Mouse (Mus musculus) forebrain, postnatal 0 days (tissue): ENCODE results near the gene Dscaml1. TPM values are rescaled to one million over a fixed set of nuclear protein-coding genes. Genes with fewer than 3 reads are reported as not detected.

Experiments used
- ATAC-seq: fragments of 200-750 bp; cut with Nextera tagmentation; 2 replicates; pipeline ENCODE4 v1.8.0; 2017; ENCODE audit warnings: mild to moderate bottlenecking, moderate library complexity
- DNase-seq: peaks from one replicate; pipeline ENCODE4 v3.0.0-alpha.2; 2015
- H3K27ac ChIP-seq: fragments of 300-500 bp; sonication (generic); 2 replicates; pipeline ENCODE4 v1.5.1; 2014; ENCODE audit warnings: low read depth, mild to moderate bottlenecking, antibody characterized with exemption, low read length, moderate library complexity, mixed read lengths
- H3K27me3 ChIP-seq: fragments of 300-500 bp; sonication (generic); 2 replicates; pipeline ENCODE4 v1.6.1; 2014; ENCODE audit warnings: mild to moderate bottlenecking, low read length, mixed read lengths; ENCODE audit not compliant: insufficient read depth
- H3K36me3 ChIP-seq: fragments of 300-500 bp; sonication (generic); 2 replicates; pipeline ENCODE4 v1.6.1; 2014; ENCODE audit warnings: mild to moderate bottlenecking, moderate library complexity; ENCODE audit not compliant: insufficient read depth
- H3K4me1 ChIP-seq: fragments of 300-500 bp; sonication (generic); 2 replicates; pipeline ENCODE4 v1.6.1; 2014; ENCODE audit warnings: antibody characterized with exemption; ENCODE audit not compliant: insufficient read depth
- H3K4me2 ChIP-seq: fragments of 300-500 bp; sonication (generic); 2 replicates; pipeline ENCODE4 v1.6.1; 2014; ENCODE audit warnings: low read depth, mild to moderate bottlenecking, moderate library complexity
- H3K4me3 ChIP-seq: fragments of 300-500 bp; sonication (generic); 2 replicates; pipeline ENCODE4 v1.5.1; 2014; ENCODE audit warnings: low read depth, low read length, mixed read lengths
- H3K9ac ChIP-seq: fragments of 300-500 bp; sonication (generic); 2 replicates; pipeline ENCODE4 v1.6.1; 2014; ENCODE audit warnings: mild to moderate bottlenecking
- H3K9me3 ChIP-seq: fragments of 300-500 bp; sonication (generic); 2 replicates; pipeline ENCODE4 v1.6.1; 2016; ENCODE audit warnings: low read length
- CTCF ChIP-seq: sonication (generic); IDR thresholded peaks from 2 replicates; pipeline ENCODE4 v1.5.1; 2016; ENCODE audit warnings: antibody characterized with exemption, control low read depth, low read depth
- WGBS: fragments of 180-500 bp; shearing (Covaris S2); extraction: QIAGEN DNeasy Blood & Tissue Kit; methylation state at CpG from one replicate; pipeline ENCODE4 v1.1.7; 2014; 5-methylcytosine and 5-hydroxymethylcytosine counted together
- polyA plus RNA-seq: library from polyadenylated mRNA; unstranded; fragments of >200 nt; fragmentation: Nextera tagmentation; extraction: Ambion mirVana; gene quantifications from 2 replicates; pipeline ENCODE4 v1.2.1, GENCODE M21; 2015
- total RNA-seq: library from RNA; depleted of rRNA; stranded (reverse); fragments of >200 nt; gene quantifications from 2 replicates; pipeline ENCODE4 v1.2.3, GENCODE M21; 2014

The Dscaml1 gene
- total and polyA plus RNA-seq, 2 experiments from 2014 or later, result 19.6 to 42.6 TPM

DNA sequence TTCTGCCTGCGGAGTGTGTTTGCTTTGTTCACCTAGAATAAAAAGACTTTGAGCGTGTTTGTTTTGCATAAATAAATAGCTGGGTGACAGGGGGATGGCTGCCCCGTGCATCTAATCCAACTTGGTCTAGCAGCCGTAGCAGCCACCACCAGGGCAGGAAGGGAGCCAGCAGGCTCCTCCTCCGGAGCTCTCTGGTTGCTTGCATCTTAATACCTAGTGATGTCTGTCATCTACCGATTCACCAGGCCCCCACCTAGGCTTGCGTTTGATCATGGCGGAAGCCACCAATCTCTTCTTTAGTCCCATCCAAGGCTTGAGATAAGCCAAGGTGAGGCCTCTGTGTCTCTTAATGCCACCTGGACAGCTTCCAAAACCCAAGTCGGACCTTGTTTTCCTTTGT lies 193.6 kb downstream of the Dscaml1 start:
- Histone ChIP-seq H3K27ac (peak overlapping the region; percentile 67), H3K4me2 (no peak overlapping the region), H3K9ac (no peak overlapping the region), H3K4me3 (no peak overlapping the region), H3K27me3 (no peaks in the 10 kb centered on the region), H3K9me3 (no peaks in the 10 kb centered on the region), H3K4me1 (peaks cover 26% of the 10 kb centered on the region; the same call in 1 of the 2 replicates), H3K36me3 (no peaks in the 10 kb centered on the region)
- DNase-seq (peak; percentile 73), ATAC-seq (peak; percentile 83)
- TF ChIP-seq CTCF, result no peak
- WGBS, result 23% methylated on average over 9 of the region's 9 CpGs

DNA sequence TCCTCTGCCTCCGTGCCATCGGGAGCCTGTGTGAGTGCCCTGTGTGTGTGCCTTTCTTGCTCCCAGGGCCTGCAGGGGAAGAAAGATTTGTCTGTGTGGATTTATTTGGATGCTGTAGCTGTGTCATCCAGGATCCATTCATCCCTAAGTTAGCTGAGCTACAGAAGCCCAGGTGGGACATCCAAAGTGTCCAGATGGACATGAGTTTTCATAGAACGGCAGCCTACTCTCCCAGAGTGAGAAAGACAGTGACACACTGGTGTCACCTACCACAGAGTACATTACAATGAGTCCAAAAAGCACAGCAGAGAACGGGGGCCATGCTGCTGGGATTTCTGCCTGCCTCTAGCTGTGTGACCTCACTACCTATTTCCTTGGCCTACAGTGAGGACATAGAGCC lies 194.5 kb downstream of the Dscaml1 start:
- no peaks in the 10 kb centered on the region for H3K9me3 ChIP-seq
- no peaks in the 10 kb centered on the region for H3K36me3 ChIP-seq
- ATAC-seq (no peak), DNase-seq (no peak)
- H3K9ac ChIP-seq, result no peak overlapping the region
- no peak for TF ChIP-seq CTCF
- peaks cover 29% of the 10 kb centered on the region; the same call in 1 of the 2 replicates for H3K4me1 ChIP-seq
- H3K4me3 ChIP-seq, result no peak overlapping the region
- H3K4me2 ChIP-seq, result no peak overlapping the region
- 72% methylated on average over 4 of the region's 4 CpGs for WGBS
- no peaks in the 10 kb centered on the region for H3K27me3 ChIP-seq
- peak overlapping the region; percentile 67 for H3K27ac ChIP-seq

DNA sequence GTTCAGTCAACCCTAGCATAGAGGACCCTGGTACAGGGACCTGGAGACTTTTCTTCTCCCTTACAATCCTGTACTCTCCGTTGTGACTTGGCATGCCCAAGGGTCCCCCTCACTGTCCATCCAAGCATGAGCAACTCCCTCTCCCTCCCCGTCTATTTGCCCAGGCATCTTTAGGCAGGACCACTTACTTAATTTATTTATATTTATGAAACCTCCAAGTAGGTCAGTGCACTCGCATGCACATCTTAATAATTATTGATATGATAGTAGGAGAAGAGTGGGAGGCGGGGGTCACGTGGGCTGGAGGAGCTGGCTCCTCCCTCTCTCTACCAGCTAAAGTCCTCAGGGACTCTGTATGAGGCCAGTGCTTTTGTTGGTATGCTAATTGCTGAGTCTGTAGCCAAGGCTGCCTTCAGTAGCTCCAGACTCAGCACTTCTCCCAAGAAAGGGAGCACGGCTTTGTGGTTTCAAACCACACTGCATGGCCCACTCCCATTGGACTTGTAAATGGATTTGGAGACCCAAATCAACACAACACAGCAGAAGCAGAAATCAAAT lies 199.5 kb downstream of the Dscaml1 start:
- no peaks in the 10 kb centered on the region for H3K27me3 ChIP-seq
- TF ChIP-seq CTCF, result no peak
- H3K27ac ChIP-seq, result 0 out of 2 replicates have a peak overlapping the region, but pooled peaks have one; percentile 40
- H3K9me3 ChIP-seq, result no peaks in the 10 kb centered on the region
- H3K36me3 ChIP-seq, result no peaks in the 10 kb centered on the region
- no peak overlapping the region for H3K4me3 ChIP-seq
- no peak for DNase-seq
- peak; percentile 76 for ATAC-seq
- no peak overlapping the region for H3K4me2 ChIP-seq
- 33% methylated on average over 6 of the region's 6 CpGs for WGBS
- H3K9ac ChIP-seq, result no peak overlapping the region
- peaks cover 17% of the 10 kb centered on the region for H3K4me1 ChIP-seq

DNA sequence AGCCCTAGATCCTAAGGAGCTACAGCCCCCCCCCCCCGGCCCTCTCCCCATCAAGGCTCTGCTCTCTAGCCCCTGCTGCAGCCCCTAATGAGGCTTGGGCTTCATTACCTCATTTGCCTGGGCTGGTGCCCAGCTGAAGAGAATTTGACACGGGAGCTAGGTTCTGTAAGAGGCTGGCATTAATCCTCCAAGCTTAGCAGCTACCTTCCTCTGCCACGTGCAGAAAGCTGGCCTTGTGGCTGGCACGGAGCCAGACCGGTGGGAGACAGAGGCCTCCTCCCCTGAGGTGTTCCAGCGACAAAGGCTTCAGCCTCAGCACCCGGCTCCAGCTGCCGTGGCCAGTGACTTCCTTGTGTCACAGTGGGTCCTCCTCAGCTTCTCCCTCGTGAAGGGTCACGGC lies 206.1 kb downstream of the Dscaml1 start:
- Histone ChIP-seq H3K9ac (0 out of 2 replicates have a peak overlapping the region, but pooled peaks have one; percentile 14), H3K9me3 (no peaks in the 10 kb centered on the region), H3K4me3 (no peak overlapping the region), H3K4me2 (no peak overlapping the region), H3K36me3 (no peaks in the 10 kb centered on the region), H3K4me1 (0 out of 2 replicates have a peak, but pooled peaks cover 17% of the 10 kb centered on the region), H3K27me3 (no peaks in the 10 kb centered on the region), H3K27ac (peak overlapping the region; percentile 59; the same call in 1 of the 2 replicates)
- no peak for TF ChIP-seq CTCF
- ATAC-seq (peak; percentile 77), DNase-seq (peak; percentile 64)
- WGBS, result 12% methylated on average over 10 of the region's 10 CpGs

DNA sequence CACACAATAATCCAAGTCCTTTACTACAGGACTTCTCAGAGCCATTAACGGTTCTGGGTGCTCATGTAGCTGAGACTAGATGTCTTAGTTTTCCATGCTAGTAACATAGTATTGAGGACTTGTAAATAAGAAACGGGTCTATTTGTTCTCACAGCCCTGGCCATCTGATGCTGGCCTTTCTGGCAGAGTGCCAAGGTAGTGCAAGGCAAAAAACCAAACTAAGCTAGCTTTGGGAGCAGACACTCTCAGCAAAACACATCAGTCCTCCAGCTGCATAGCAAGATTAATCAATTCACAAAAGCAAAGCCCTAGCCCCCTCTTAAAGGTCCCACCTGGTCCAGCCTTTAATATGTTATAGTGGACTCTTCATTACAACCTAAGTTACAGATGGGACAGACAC lies 206.6 kb downstream of the Dscaml1 start:
- no peaks in the 10 kb centered on the region for H3K36me3 ChIP-seq

DNA sequence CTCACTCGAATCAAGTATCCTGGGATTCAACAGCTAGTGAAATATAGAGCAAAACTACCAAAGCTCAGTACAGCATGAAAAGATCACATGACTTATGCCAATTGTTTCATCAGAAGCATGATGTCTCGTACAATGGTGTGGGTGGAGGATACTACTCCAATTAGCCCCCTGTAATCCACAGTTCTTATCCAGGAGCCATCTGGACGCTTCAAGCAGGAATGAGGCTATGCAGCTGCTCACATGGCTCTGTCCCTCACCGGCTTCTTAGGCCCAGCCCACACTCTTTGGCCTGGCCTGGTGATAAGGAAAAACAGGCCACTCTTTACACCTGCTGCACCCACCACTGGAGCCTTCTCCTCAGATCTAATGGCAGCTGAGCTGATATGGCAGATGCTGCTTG lies 208.6 kb downstream of the Dscaml1 start:
- Histone ChIP-seq H3K27me3 (no peaks in the 10 kb centered on the region), H3K9ac (no peak overlapping the region), H3K9me3 (no peaks in the 10 kb centered on the region), H3K36me3 (no peaks in the 10 kb centered on the region), H3K4me2 (no peak overlapping the region), H3K4me3 (no peak overlapping the region), H3K4me1 (0 out of 2 replicates have a peak, but pooled peaks cover 19% of the 10 kb centered on the region), H3K27ac (no peak overlapping the region)
- no peak for DNase-seq
- ATAC-seq, result peak; percentile 28; the same call in 1 of the 2 replicates
- TF ChIP-seq CTCF, result no peak
- WGBS, result 53% methylated on average over 4 of the region's 4 CpGs

More for the DNA sequence above, 206.6 kb downstream of the Dscaml1 start:
- H3K4me3 ChIP-seq, result no peak overlapping the region
- H3K9me3 ChIP-seq, result no peaks in the 10 kb centered on the region
- WGBS, result 11% methylated on average over 2 of the region's 2 CpGs
- 0 out of 2 replicates have a peak, but pooled peaks cover 17% of the 10 kb centered on the region for H3K4me1 ChIP-seq
- no peak for TF ChIP-seq CTCF
- DNase-seq, result peak; percentile 69
- ATAC-seq, result no peak
- peak overlapping the region; percentile 59; the same call in 1 of the 2 replicates for H3K27ac ChIP-seq
- H3K9ac ChIP-seq, result no peak overlapping the region
- H3K4me2 ChIP-seq, result no peak overlapping the region
- H3K27me3 ChIP-seq, result no peaks in the 10 kb centered on the region

DNA sequence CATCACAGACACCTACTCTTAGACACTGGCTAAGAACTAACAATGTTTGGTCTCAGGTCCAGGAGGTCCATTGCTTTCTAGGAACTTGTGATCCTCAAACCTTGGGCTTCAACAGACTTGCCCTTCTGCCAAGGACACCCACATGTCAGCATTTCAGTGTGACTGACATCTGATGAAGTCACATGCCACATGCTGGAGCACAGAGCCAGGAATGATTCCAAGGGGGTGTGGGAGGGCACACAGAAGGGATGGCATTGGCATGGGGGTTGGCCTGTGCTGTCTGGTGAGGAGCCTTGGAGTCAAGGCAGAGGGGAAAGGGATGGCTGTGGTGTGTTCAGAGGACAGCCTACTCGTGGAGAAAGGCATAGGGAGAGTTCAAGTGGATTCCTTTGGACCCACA lies 210.9 kb downstream of the Dscaml1 start:
- no peak for ATAC-seq

More for the DNA sequence above, 210.9 kb downstream of the Dscaml1 start:
- Histone ChIP-seq H3K9ac (no peak overlapping the region), H3K27me3 (no peaks in the 10 kb centered on the region), H3K27ac (no peak overlapping the region), H3K36me3 (no peaks in the 10 kb centered on the region), H3K4me1 (0 out of 2 replicates have a peak, but pooled peaks cover 17% of the 10 kb centered on the region), H3K4me2 (no peak overlapping the region), H3K4me3 (no peak overlapping the region), H3K9me3 (no peaks in the 10 kb centered on the region)
- WGBS, result 62% methylated on average over 1 of the region's 1 CpGs
- DNase-seq, result no peak
- TF ChIP-seq CTCF, result no peak
